Mouse (Mus musculus): ENCODE measurements around the gene Zc2hc1b. TPM values are rescaled to one million over a fixed set of nuclear protein-coding genes. Genes with fewer than 3 reads are reported as not detected.

Zc2hc1b gene
- not detected in 2 replicates for polyA plus RNA-seq (2016; fragmentation: Nextera tagmentation; extraction: Ambion mirVana)

DNA sequence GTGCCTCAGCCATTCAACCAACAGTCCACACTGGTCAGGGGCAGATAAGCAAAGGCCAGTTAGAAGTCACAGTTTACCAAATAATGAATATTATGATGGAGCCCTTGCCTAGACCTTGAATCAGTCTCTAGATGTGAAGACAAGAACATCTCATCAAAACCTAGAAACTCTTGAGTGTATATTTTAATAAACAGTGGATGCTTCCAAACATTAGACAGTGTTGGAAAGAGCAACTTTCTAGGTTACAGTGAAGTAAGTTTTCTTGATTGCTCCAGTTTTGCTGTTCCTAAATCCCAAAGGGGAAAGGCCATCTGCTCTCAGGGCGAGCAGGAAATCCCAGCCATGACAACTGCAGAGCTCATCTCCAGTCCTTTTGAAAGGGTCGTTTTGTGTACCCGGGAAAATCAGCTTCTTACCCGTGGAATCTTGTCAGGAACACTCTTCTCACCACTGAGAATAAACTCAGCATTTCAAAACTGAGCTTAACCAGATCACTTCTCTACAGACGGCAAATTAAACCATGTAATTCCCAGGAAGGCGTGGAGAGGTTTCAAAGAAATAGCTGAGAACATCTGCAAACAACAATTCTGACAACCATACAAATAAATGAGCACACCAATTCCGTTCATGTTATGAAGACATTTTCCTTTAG, at the start of gene Zc2hc1b:
TSS of gene Zc2hc1b (minus strand) at position 51 of the 652 bp plus-strand sequence.
- H3K9me3 ChIP-seq (replicated peaks): no peaks in the 10 kb centered on the region
- no peak within 1 kb of the TSS for H3K27ac ChIP-seq (replicated peaks)
- 83% methylated on average over 7 of the region's 7 CpGs for whole genome bisulfite sequencing
- peaks cover 76% of the 10 kb centered on the region for H3K36me3 ChIP-seq
- no peaks in the 10 kb centered on the region for H3K4me1 ChIP-seq
- DNase-seq (ENCODE audit: low spot score): no peak
- H3K4me3 ChIP-seq: no peak within 1 kb of the TSS
- no peaks in the 10 kb centered on the region for H3K27me3 ChIP-seq (ENCODE audit: low read depth, poor library complexity, severe bottlenecking)

DNA sequence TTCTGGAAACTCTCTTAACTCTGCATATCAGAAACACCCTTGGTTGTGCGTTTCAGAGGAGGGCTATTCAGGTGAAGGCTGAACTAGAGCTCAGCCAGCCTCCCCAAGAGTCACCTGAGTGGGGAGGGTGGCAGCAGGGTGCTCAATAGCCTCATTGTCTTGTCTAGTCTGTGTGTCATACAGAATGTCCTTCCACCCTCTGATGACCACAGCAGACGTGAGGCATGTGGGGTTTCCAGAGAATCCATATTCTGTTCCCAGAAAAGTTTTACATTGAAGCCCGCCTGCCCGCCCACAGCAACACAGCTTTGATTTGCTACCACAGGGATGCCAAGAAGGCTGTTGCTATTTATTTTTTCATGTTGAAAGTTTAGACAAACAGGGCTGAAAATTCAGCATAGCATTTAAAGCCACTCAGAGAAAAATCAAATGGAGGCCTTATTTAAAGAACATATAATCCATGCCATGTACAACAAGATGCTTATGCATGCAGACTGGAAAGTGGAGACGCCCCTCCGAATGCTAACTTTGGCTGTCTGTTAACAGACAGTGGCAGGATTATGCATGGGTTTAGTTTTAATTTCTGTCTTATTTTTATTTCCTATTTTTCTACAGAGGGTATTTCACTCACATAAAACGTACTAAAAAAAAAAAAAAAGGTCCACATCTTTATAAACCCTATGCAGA, 47.7 kb upstream of the Zc2hc1b start:
- H3K4me1 ChIP-seq: no peaks in the 10 kb centered on the region
- H3K27me3 ChIP-seq (ENCODE audit: low read depth, poor library complexity, severe bottlenecking): no peaks in the 10 kb centered on the region
- no peak overlapping the region for H3K4me3 ChIP-seq
- no peak overlapping the region for H3K27ac ChIP-seq (replicated peaks)
- H3K9me3 ChIP-seq (replicated peaks): no peaks in the 10 kb centered on the region
- H3K36me3 ChIP-seq: peaks cover 14% of the 10 kb centered on the region; the same call in 1 of the 2 replicates
- 88% methylated on average over 7 of the region's 7 CpGs for WGBS
- no peak for DNase-seq (ENCODE audit: low spot score)

DNA sequence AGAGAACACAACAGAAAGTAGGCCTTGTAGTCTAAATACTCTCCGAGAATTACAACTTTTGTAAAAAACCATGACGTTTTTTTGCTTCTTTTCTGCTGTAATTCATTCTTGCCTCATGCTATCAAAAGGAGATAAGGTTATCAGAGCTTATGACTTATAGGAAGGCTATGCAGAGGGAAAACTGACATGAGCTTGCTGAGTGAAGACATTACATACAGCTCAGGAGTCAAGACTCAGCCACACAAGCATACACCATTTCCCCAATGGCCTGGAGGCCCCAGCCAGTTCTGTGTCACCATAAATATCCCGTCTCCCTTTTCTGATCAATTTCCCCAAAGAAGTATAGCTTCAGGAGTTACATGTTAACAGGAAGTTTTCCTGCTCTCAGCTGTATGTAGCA, 44.3 kb upstream of the Zc2hc1b start:
- Histone ChIP-seq H3K36me3 (peaks cover 14% of the 10 kb centered on the region; the same call in 1 of the 2 replicates), H3K27me3 (ENCODE audit: low read depth, poor library complexity, severe bottlenecking) (no peaks in the 10 kb centered on the region), H3K27ac (replicated peaks) (no peak overlapping the region), H3K9me3 (replicated peaks) (no peaks in the 10 kb centered on the region), H3K4me3 (no peak overlapping the region), H3K4me1 (peaks cover 3% of the 10 kb centered on the region; the same call in 1 of the 2 replicates)
- no peak for DNase-seq (ENCODE audit: low spot score)
- 89% methylated on average over 3 of the region's 3 CpGs for WGBS

DNA sequence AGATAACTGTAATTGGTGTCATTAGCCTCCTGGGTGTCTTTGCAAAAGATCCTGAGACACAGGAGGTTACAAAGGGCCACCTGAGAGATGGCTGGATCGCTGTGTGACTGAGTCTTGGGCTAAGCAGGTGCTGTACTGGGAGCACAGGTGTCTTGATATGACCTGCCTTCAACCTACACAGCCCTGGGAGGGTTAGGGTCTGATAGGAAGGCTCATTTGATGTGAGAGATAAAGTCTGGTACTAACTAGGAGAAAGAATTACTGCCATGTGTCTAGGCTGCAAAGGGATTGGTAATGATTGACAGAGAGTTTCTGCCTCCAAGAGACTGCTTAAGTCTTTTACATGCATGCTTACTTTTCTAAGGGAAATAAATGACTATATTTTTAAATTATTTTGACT, 42.2 kb upstream of the Zc2hc1b start:
- no peak overlapping the region for H3K4me3 ChIP-seq
- 67% methylated on average over 1 of the region's 1 CpGs for WGBS
- H3K27ac ChIP-seq (replicated peaks): no peak overlapping the region
- H3K4me1 ChIP-seq: peaks cover 3% of the 10 kb centered on the region; the same call in 1 of the 2 replicates
- no peaks in the 10 kb centered on the region for H3K9me3 ChIP-seq (replicated peaks)
- peaks cover 14% of the 10 kb centered on the region; the same call in 1 of the 2 replicates for H3K36me3 ChIP-seq
- DNase-seq (ENCODE audit: low spot score): no peak
- H3K27me3 ChIP-seq (ENCODE audit: low read depth, poor library complexity, severe bottlenecking): no peaks in the 10 kb centered on the region

DNA sequence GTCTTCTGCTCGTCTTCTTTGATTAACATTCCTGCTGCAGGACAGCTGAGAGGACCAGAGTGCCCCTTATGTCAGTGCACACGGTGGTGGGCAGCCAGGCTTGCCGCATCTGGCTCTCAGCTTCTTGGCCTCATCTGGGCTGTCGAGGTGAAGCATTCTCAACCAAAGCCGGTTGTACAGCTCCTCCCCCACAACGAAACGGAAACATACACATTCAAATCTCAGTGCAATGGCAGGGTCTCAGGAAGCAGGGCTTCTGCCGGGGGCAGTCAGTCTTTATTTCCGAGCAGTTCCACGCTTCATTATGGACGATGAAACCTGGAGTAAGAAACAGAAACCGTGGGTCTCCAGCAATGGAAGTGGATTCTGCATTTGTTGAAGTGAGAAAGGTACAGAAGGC, 36.1 kb upstream of the Zc2hc1b start:
- WGBS: 88% methylated on average over 12 of the region's 12 CpGs

DNA sequence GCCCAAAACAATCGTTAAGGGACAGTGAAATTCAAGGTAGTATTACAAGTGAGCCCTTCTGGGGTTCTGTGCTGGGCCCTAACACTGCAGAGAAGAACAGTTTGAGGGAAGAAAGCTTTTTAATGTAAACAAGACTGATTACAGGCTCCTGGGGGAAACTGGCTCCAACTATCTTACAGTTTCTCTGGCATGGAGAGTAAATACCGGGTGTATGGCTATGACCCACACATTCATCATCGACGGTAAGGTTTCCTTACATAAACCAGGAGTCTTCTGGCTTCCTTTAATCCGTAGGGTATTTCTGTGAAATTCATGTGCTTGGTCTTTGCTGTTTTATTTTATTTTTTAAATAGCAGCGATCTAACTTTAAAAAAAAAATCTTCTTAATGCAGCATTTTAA, 35.0 kb upstream of the Zc2hc1b start:
- peaks cover 3% of the 10 kb centered on the region; the same call in 1 of the 2 replicates for H3K4me1 ChIP-seq
- no peak overlapping the region for H3K4me3 ChIP-seq
- 83% methylated on average over 6 of the region's 6 CpGs for WGBS
- 0 out of 2 replicates have a peak, but pooled peaks cover 5% of the 10 kb centered on the region for H3K36me3 ChIP-seq
- no peaks in the 10 kb centered on the region for H3K27me3 ChIP-seq (ENCODE audit: low read depth, poor library complexity, severe bottlenecking)
- no peaks in the 10 kb centered on the region for H3K9me3 ChIP-seq (replicated peaks)
- DNase-seq (ENCODE audit: low spot score): no peak
- no peak overlapping the region for H3K27ac ChIP-seq (replicated peaks)

More for the DNA sequence above, 36.1 kb upstream of the Zc2hc1b start:
- Histone ChIP-seq H3K27ac (replicated peaks) (no peak overlapping the region), H3K4me3 (no peak overlapping the region), H3K4me1 (peaks cover 3% of the 10 kb centered on the region; the same call in 1 of the 2 replicates), H3K27me3 (ENCODE audit: low read depth, poor library complexity, severe bottlenecking) (no peaks in the 10 kb centered on the region), H3K36me3 (0 out of 2 replicates have a peak, but pooled peaks cover 5% of the 10 kb centered on the region), H3K9me3 (replicated peaks) (no peaks in the 10 kb centered on the region)
- no peak for DNase-seq (ENCODE audit: low spot score)

DNA sequence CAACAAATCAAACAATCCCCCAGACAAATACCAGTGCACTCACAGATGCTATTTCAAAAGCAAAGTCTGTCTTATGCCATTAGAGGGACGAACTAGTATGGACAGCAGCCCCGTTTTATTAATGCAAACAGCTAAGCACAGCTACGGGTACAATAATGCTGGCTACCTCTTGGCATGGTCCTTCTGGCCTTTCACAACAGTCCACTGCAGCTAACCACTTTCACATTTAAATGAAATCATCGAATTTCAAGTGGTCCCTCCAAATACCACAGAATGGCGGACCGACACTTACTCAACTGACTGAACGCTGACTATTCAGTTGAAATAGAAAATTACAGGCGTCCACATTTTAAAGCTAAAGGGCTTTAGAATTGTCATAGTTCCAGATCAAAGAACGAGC, 34.5 kb upstream of the Zc2hc1b start:
- Histone ChIP-seq H3K27me3 (ENCODE audit: low read depth, poor library complexity, severe bottlenecking) (no peaks in the 10 kb centered on the region), H3K27ac (replicated peaks) (no peak overlapping the region), H3K4me3 (no peak overlapping the region), H3K9me3 (replicated peaks) (no peaks in the 10 kb centered on the region), H3K36me3 (0 out of 2 replicates have a peak, but pooled peaks cover 5% of the 10 kb centered on the region), H3K4me1 (0 out of 2 replicates have a peak, but pooled peaks cover under 1% of the 10 kb centered on the region)
- DNase-seq (ENCODE audit: low spot score): no peak
- WGBS: 85% methylated on average over 9 of the region's 9 CpGs

DNA sequence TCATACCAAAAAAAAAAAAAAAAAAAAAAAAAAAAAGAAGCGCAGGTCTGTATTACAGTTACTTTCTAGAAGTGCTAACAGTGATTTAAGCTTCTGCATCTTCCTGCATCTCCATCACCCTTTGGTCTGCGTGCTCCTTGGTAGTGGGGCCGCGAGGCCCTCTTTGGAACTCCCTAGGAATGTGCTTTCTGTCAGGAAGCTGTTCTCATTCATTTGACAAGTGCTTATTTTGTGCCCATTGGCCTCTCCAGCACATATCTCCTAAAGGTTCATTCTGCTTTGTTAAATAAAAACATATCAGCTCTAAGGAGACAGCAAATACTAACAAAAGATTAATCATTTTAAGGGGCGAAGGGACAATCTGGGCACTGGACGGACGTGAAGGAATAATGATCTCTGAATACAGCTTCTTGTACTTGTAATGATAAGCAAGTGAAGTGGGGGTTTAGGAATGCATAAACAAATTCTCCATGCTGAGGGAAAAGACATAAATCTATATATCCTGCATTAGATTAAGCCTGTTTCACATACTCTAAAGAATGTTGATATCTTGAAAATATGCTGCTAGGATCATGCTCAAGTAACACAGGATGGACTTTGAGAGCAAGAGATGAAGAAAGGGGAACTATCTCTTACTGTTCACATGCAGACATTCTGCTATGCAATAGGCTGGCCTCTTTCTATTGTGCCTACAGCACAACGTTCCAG, 32.3 kb upstream of the Zc2hc1b start:
- Histone ChIP-seq H3K27me3 (ENCODE audit: low read depth, poor library complexity, severe bottlenecking) (no peaks in the 10 kb centered on the region), H3K36me3 (0 out of 2 replicates have a peak, but pooled peaks cover 5% of the 10 kb centered on the region), H3K4me3 (no peak overlapping the region), H3K4me1 (no peaks in the 10 kb centered on the region), H3K9me3 (replicated peaks) (no peaks in the 10 kb centered on the region), H3K27ac (replicated peaks) (no peak overlapping the region)
- no peak for DNase-seq (ENCODE audit: low spot score)
- 83% methylated on average over 8 of the region's 8 CpGs for WGBS

DNA sequence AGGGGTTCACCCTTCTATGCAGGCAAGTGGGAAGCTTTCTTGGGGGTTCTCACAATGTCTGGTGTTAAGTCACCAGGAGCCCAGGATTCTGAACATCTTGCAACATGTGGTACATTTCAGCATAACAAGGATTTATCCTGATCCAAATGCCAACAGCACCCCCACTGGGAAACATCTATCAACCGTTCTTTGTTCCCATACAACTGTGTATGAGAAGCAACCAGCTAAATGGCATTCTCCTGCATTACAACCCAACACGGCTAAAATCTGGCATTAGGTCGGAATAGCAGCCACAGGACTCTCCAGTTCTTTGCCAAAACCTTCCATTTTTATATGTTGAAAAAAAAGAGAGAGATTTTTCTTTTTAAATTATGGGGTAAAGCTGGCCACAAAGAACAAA, 31.7 kb upstream of the Zc2hc1b start:
- Histone ChIP-seq H3K4me1 (no peaks in the 10 kb centered on the region), H3K4me3 (no peak overlapping the region), H3K27ac (replicated peaks) (no peak overlapping the region), H3K36me3 (0 out of 2 replicates have a peak, but pooled peaks cover 5% of the 10 kb centered on the region), H3K27me3 (ENCODE audit: low read depth, poor library complexity, severe bottlenecking) (no peaks in the 10 kb centered on the region), H3K9me3 (replicated peaks) (no peaks in the 10 kb centered on the region)
- DNase-seq (ENCODE audit: low spot score): no peak
- WGBS: 77% methylated on average over 3 of the region's 3 CpGs

DNA sequence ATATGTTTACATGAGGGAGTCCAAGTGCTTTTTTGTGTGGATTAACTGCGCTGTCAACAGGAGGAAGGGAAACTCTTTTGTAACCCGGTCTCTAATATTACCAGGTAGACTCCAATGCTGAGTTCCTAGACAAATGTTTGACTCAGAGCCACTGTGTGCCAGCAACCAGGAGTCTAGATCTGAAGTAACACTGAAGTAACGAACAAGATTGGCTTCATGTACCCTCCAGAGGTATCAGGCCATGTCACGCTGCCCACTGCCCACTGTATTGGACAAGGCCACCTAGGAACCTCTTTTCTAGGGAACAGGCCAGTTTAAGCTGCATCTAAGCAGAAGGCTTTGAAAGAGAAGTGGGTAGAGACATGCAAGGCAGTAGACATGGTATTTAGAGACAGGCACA, 31.2 kb upstream of the Zc2hc1b start:
- Histone ChIP-seq H3K27me3 (ENCODE audit: low read depth, poor library complexity, severe bottlenecking) (no peaks in the 10 kb centered on the region), H3K27ac (replicated peaks) (no peak overlapping the region), H3K9me3 (replicated peaks) (no peaks in the 10 kb centered on the region), H3K36me3 (0 out of 2 replicates have a peak, but pooled peaks cover 4% of the 10 kb centered on the region), H3K4me3 (no peak overlapping the region), H3K4me1 (no peaks in the 10 kb centered on the region)
- WGBS: 91% methylated on average over 4 of the region's 4 CpGs
- no peak for DNase-seq (ENCODE audit: low spot score)

DNA sequence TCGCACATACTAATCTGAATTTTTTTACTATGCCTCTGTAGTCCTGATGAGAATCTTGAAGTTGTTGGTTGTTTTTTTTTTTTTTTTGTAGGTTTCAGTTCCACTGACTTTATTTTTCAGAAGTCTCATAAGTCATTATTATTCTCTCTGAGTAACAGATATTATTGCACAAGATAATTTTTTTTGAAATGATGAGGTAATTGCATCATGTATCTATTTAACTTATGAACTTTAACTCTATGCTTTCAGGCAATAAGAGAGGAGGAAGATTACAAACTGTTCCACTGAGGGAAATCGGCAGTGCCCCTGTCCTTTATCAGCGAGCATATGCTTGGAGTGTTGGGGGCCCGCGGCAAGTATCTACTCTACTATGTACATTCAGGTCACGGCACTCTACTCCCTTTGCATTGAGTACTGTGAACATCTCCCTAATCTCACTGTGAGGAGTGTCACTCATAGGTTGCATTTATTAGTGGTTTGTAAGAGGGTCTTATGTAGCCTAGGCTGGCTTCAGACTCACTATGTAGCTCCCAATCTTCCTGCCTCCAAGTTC, 24.0 kb upstream of the Zc2hc1b start:
- no peaks in the 10 kb centered on the region for H3K9me3 ChIP-seq (replicated peaks)
- WGBS: 94% methylated on average over 6 of the region's 6 CpGs
- no peak for DNase-seq (ENCODE audit: low spot score)
- no peaks in the 10 kb centered on the region for H3K27me3 ChIP-seq (ENCODE audit: low read depth, poor library complexity, severe bottlenecking)
- no peak overlapping the region for H3K4me3 ChIP-seq
- H3K36me3 ChIP-seq: no peaks in the 10 kb centered on the region
- no peak overlapping the region for H3K27ac ChIP-seq (replicated peaks)
- no peaks in the 10 kb centered on the region for H3K4me1 ChIP-seq

DNA sequence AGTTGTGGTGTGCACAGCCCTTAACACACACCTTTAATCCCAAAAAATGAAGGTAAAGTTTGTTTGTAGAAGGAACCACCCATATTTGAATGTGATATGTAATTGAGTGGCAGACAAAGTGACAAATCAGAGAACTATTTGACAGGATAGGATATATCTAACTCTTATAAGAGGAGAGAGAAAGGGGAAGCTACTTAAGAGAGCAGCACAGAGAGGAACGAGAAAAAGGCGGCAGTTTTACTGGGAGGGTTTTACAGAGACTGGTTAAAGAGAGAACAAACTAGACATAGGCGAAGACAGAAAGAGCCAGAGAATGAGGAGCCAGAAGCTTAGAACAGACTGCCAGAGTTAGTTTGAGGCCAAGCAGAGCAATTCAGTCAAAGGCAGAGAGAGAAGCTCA, 23.0 kb upstream of the Zc2hc1b start:
- H3K9me3 ChIP-seq (replicated peaks): no peaks in the 10 kb centered on the region
- H3K4me1 ChIP-seq: no peaks in the 10 kb centered on the region
- H3K27me3 ChIP-seq (ENCODE audit: low read depth, poor library complexity, severe bottlenecking): no peaks in the 10 kb centered on the region
- H3K27ac ChIP-seq (replicated peaks): no peak overlapping the region
- no peak overlapping the region for H3K4me3 ChIP-seq
- no peak for DNase-seq (ENCODE audit: low spot score)
- H3K36me3 ChIP-seq: no peaks in the 10 kb centered on the region
- 91% methylated on average over 3 of the region's 3 CpGs for WGBS
